13 mouse cellular contexts compared by ENCODE assay signal in the genomic region with DNA sequence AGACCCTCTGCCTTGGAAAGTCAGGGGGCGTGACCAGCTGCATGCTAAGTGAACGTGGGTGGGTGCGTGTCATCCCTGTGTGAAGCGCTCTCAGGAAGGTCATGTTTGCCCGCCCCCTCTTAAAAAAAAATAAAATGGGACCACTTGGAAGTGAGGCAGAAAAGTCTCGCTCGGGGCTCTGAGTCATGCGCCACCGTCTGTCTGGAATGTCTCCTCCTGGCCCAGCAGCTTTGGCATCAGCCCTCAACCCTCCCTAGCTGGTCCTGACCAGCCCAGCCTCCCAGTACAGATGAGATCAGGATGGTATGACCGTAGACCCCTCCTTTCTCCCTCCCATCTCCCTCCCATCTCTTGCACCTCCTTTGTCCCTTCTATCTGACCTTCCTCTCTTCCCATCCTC. TPM values are rescaled to one million over a fixed set of nuclear protein-coding genes. Genes with fewer than 3 reads are reported as not detected.
DNase-seq lines count a peak whose midpoint lies in the region; ATAC-seq and TF ChIP-seq lines count a peak whose summit lies in the region.
"Had no signal": no experiment of that assay in that cellular context is flagged by ENCODE, and none has a peak within 500 bp of the region (broad histone marks: within the 10 kb centered on the region; RNA-seq: fewer than 3 reads in every experiment).

No protein-coding gene starts in this region.

- no peak overlapping the region for H3K4me2 ChIP-seq in heart, embryonic 12.5 days
- H3K4me2 ChIP-seq in limb, embryonic 13.5 days (replicated peaks) = no peak overlapping the region
- no peak overlapping the region for H3K4me2 ChIP-seq in liver, embryonic 11.5 days
- H3K4me2 ChIP-seq: liver, embryonic 15.5 days had no signal

- 51% methylated on average over 10 of the region's 10 CpGs for WGBS in heart, embryonic 12.5 days
- 67% methylated on average over 10 of the region's 10 CpGs for WGBS in limb, embryonic 13.5 days
- WGBS in liver, embryonic 11.5 days = 69% methylated on average over 10 of the region's 10 CpGs

- no peak overlapping the region for H3K27ac ChIP-seq in heart, embryonic 12.5 days (ENCODE audit: poor library complexity, severe bottlenecking)
- peak overlapping the region; percentile 78 for H3K27ac ChIP-seq in layer of hippocampus, adult 2 months
- H3K27ac ChIP-seq in limb, embryonic 13.5 days = peak overlapping the region; percentile 90; the same call in 1 of the 2 replicates
- no peak overlapping the region for H3K27ac ChIP-seq in liver, embryonic 11.5 days (ENCODE audit: low read depth, low read length)
- H3K27ac ChIP-seq: liver, embryonic 15.5 days had no signal

- no peak overlapping the region for H3K9ac ChIP-seq in heart, embryonic 12.5 days
- no peak overlapping the region for H3K9ac ChIP-seq in limb, embryonic 13.5 days
- no peak overlapping the region for H3K9ac ChIP-seq in liver, embryonic 11.5 days (ENCODE audit: low read depth, low read length)
- H3K9ac ChIP-seq: liver, embryonic 15.5 days had no signal

- H3K27me3 ChIP-seq in heart, embryonic 12.5 days (replicated peaks) = peaks cover 49% of the 10 kb centered on the region
- H3K27me3 ChIP-seq in limb, embryonic 13.5 days = peaks cover 20% of the 10 kb centered on the region
- peaks cover 39% of the 10 kb centered on the region for H3K27me3 ChIP-seq in liver, embryonic 11.5 days (replicated peaks; ENCODE audit: control insufficient read depth, insufficient read depth, low read length)

- no peak overlapping the region for H3K4me3 ChIP-seq in heart, embryonic 12.5 days
- H3K4me3 ChIP-seq in layer of hippocampus, adult 2 months = no peak overlapping the region
- H3K4me3 ChIP-seq in limb, embryonic 13.5 days = no peak overlapping the region
- no peak overlapping the region for H3K4me3 ChIP-seq in liver, embryonic 11.5 days (ENCODE audit: low read depth, low read length)
- H3K4me3 ChIP-seq: liver, embryonic 15.5 days; megakaryocyte, embryonic 14.5 days had no signal

- ATAC-seq in heart, embryonic 12.5 days (ENCODE audit: insufficient number of reproducible peaks, low FRiP score) = 0 out of 2 replicates have a peak, but pooled peaks have one; percentile 15
- no peak for ATAC-seq in limb, embryonic 13.5 days (ENCODE audit: low FRiP score, low read depth)
- ATAC-seq in liver, embryonic 11.5 days (replicated peaks; ENCODE audit: low FRiP score) = no peak

- no peaks in the 10 kb centered on the region for H3K36me3 ChIP-seq in heart, embryonic 12.5 days
- H3K36me3 ChIP-seq in limb, embryonic 13.5 days = no peaks in the 10 kb centered on the region
- no peaks in the 10 kb centered on the region for H3K36me3 ChIP-seq in liver, embryonic 11.5 days (ENCODE audit: control insufficient read depth, insufficient read depth, low read length)
- H3K36me3 ChIP-seq: liver, embryonic 15.5 days had no signal

- H3K4me1 ChIP-seq in heart, embryonic 12.5 days (replicated peaks) = peaks cover 24% of the 10 kb centered on the region
- peaks cover 38% of the 10 kb centered on the region for H3K4me1 ChIP-seq in limb, embryonic 13.5 days
- 0 out of 2 replicates have a peak, but pooled peaks cover 2% of the 10 kb centered on the region for H3K4me1 ChIP-seq in liver, embryonic 11.5 days (replicated peaks; ENCODE audit: control insufficient read depth, insufficient read depth, low read length)
- H3K4me1 ChIP-seq: liver, embryonic 15.5 days had no signal

- no peaks in the 10 kb centered on the region for H3K9me3 ChIP-seq in heart, embryonic 12.5 days (replicated peaks)
- no peaks in the 10 kb centered on the region for H3K9me3 ChIP-seq in limb, embryonic 13.5 days
- no peaks in the 10 kb centered on the region for H3K9me3 ChIP-seq in liver, embryonic 11.5 days (ENCODE audit: control insufficient read depth, low read length)
- H3K9me3 ChIP-seq: liver, embryonic 15.5 days; megakaryocyte, embryonic 14.5 days had no signal

- TF ChIP-seq CTCF in layer of hippocampus, adult 2 months (conservative IDR thresholded peaks at IDR 0.05) = no peak; the same call in 1 of the 2 replicates

- DNase-seq in heart, adult 9 months (ENCODE audit: low spot score in 2 of 2) = no peak
- DNase-seq in layer of hippocampus, adult 2 months (ENCODE audit: low spot score in 2 of 2) = no peak
- DNase-seq in layer of hippocampus, adult 8-10 months (ENCODE audit: low spot score in 2 of 2) = no peak
- peak; percentile 25 for DNase-seq in ES-CJ7 (ENCODE audit: low read depth, low spot score)
- DNase-seq in liver, embryonic 11.5 days (ENCODE audit: low spot score) = no peak
- DNase-seq in layer of hippocampus, postnatal 25 days (ENCODE audit: extremely low spot score in 1 of 2, low spot score in 1 of 2) = no peak
- DNase-seq: cerebellum, adult 11-12 months; gastrocnemius, postnatal 25 days; right cerebral cortex, adult 18-20 months had no signal

RNA-seq across cellular contexts. Expression of a gene that starts 56.5 kb away (rescaled TPM):
- 8.0 and 9.2 TPM in 2 replicates for polyA plus RNA-seq in heart, embryonic 12.5 days (2016; fragmentation: Nextera tagmentation; extraction: Ambion mirVana)
- 10 to 100 TPM; 45.1 to 45.6 TPM for total RNA-seq in layer of hippocampus, adult 2 months (2021)
- 10 to 100 TPM; 37.3 to 45.5 (median 41.5) TPM for total RNA-seq in layer of hippocampus, adult 8-10 months (2022)
- 0.80 and 1.1 TPM in 2 replicates for polyA plus RNA-seq in limb, embryonic 13.5 days (2015; fragmentation: Nextera tagmentation; extraction: Ambion mirVana)
- 22.7 and 26.5 TPM in 2 replicates for polyA plus RNA-seq in liver, embryonic 11.5 days (2014; fragmentation: Nextera tagmentation; extraction: Ambion mirVana)
- total RNA-seq in layer of hippocampus, postnatal 25 days (2021) = 10 to 100 TPM; 37.8 to 43.4 TPM

Comparison
In these comparisons a context has a peak if more than half of its experiments do, and no peak if none do; other contexts are left out.
1. H3K27ac ChIP-seq: peak in layer of hippocampus, adult 2 months (single experiment) and limb, embryonic 13.5 days (single experiment); none in heart, embryonic 12.5 days (single experiment) and liver, embryonic 11.5 days (single experiment).